Mouse (Mus musculus) embryonic facial prominence, embryonic 15.5 days (tissue): ENCODE data around the gene Cdh20. TPM values are rescaled to one million over a fixed set of nuclear protein-coding genes. Genes with fewer than 3 reads are reported as not detected.

Experiments
- ATAC-seq: fragments of 200-750 bp; cut with Nextera tagmentation; 2 replicates; pipeline ENCODE4 v1.8.0; 2017; ENCODE audit warnings: low read depth, moderate TSS enrichment; ENCODE audit not compliant: insufficient number of reproducible peaks, low FRiP score, low TSS enrichment
- H3K27ac ChIP-seq: fragments of 300-500 bp; sonication (generic); replicated peaks from 2 replicates; pipeline ENCODE4 v1.5.1; 2015; ENCODE audit warnings: mild to moderate bottlenecking, inconsistent platforms
- H3K27me3 ChIP-seq: fragments of 300-500 bp; sonication (generic); 2 replicates; pipeline ENCODE4 v1.6.1; 2015; ENCODE audit warnings: inconsistent platforms
- H3K36me3 ChIP-seq: fragments of 300-500 bp; sonication (generic); 2 replicates; pipeline ENCODE4 v1.6.1; 2015; ENCODE audit warnings: mild to moderate bottlenecking, inconsistent platforms
- H3K4me1 ChIP-seq: fragments of 300-500 bp; sonication (generic); 2 replicates; pipeline ENCODE4 v1.6.1; 2015; ENCODE audit warnings: inconsistent platforms
- H3K4me2 ChIP-seq: fragments of 300-500 bp; sonication (generic); replicated peaks from 2 replicates; pipeline ENCODE4 v1.6.1; 2015; ENCODE audit warnings: mild to moderate bottlenecking, inconsistent platforms
- H3K4me3 ChIP-seq: fragments of 300-500 bp; sonication (generic); replicated peaks from 2 replicates; pipeline ENCODE4 v1.5.1; 2015; ENCODE audit warnings: mild to moderate bottlenecking, inconsistent platforms
- H3K9ac ChIP-seq: fragments of 300-500 bp; sonication (generic); 2 replicates; pipeline ENCODE4 v1.6.1; 2015; ENCODE audit warnings: inconsistent platforms
- H3K9me3 ChIP-seq: fragments of 300-500 bp; sonication (generic); replicated peaks from 2 replicates; pipeline ENCODE4 v1.6.1; 2016; ENCODE audit warnings: inconsistent platforms
- WGBS: fragments of 180-500 bp; shearing (Covaris S2); methylation state at CpG from one replicate; pipeline ENCODE4 v1.1.7; 2015; 5-methylcytosine and 5-hydroxymethylcytosine counted together
- polyA plus RNA-seq: library from polyadenylated mRNA; unstranded; fragments of >200 nt; fragmentation: Nextera tagmentation; extraction: Ambion mirVana; gene quantifications from 2 replicates; pipeline ENCODE4 v1.2.1, GENCODE M21; 2015

Cdh20 gene
- polyA plus RNA-seq, 1 experiment from 2014 or later, result 0.29 TPM

GRCm38 (mm10) chr1:104804746-104805145 lies 36.4 kb downstream of the Cdh20 start:
- no peak overlapping the region for H3K4me2 ChIP-seq
- no peak for ATAC-seq
- H3K9ac ChIP-seq, result no peak overlapping the region
- no peak overlapping the region for H3K4me3 ChIP-seq
- H3K4me1 ChIP-seq, result no peaks in the 10 kb centered on the region
- no peaks in the 10 kb centered on the region for H3K9me3 ChIP-seq
- H3K36me3 ChIP-seq, result no peaks in the 10 kb centered on the region
- H3K27me3 ChIP-seq, result no peaks in the 10 kb centered on the region
- H3K27ac ChIP-seq, result no peak overlapping the region
- WGBS, result 86% methylated on average over 6 of the region's 6 CpGs

DNA sequence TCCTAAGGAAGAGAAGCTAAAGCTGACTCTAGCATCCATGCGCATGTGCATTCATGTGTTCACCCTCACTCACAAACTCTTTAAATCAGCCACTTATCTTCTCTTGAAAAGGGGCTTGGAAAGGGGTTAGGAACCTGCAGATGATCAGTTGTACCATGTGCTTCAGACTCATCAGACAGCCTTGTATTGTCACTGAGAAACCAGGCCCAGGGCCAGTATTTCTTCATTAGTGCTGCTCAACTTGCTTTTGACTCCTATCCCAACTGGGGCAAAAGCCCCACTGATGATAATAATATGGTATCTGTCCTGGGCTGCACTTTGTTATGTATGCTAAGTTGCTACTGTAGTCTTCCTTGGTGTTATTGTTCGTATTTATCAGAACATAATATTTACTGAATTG lies 38.9 kb downstream of the Cdh20 start:
- Histone ChIP-seq H3K27ac (no peak overlapping the region), H3K4me2 (no peak overlapping the region), H3K4me1 (no peaks in the 10 kb centered on the region), H3K4me3 (no peak overlapping the region), H3K27me3 (no peaks in the 10 kb centered on the region), H3K9ac (no peak overlapping the region), H3K9me3 (no peaks in the 10 kb centered on the region), H3K36me3 (no peaks in the 10 kb centered on the region)
- ATAC-seq, result no peak
- WGBS, result 88% methylated on average over 2 of the region's 2 CpGs

DNA sequence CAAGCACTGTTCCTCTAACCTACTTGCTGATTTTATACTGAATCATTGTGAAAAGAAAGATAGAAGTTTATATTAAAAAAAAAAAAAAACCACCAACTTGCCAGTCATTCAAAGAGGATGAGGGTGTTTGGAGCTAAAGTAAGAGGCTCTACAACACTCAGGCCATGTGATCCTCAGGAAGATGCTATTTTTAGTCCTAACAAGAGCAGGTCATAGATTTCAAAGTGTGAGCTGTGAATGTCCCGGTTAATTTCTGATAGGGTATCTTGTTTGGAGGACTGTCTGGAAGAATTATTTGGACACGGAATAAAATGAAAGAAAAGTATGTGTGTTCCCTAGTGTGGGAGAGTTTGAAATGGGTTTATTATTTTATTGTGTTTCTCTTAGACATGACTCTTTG lies 49.2 kb downstream of the Cdh20 start:
- no peak overlapping the region for H3K4me3 ChIP-seq
- H3K9ac ChIP-seq, result no peak overlapping the region
- no peaks in the 10 kb centered on the region for H3K4me1 ChIP-seq
- H3K9me3 ChIP-seq, result no peaks in the 10 kb centered on the region
- H3K27me3 ChIP-seq, result no peaks in the 10 kb centered on the region
- no peak overlapping the region for H3K27ac ChIP-seq
- no peak overlapping the region for H3K4me2 ChIP-seq
- ATAC-seq, result no peak
- H3K36me3 ChIP-seq, result no peaks in the 10 kb centered on the region
- WGBS, result 91% methylated on average over 2 of the region's 2 CpGs

GRCm38 (mm10) chr1:104828106-104828505 lies 59.8 kb downstream of the Cdh20 start:
- H3K27ac ChIP-seq, result no peak overlapping the region
- ATAC-seq, result no peak
- H3K4me1 ChIP-seq, result no peaks in the 10 kb centered on the region
- no peak overlapping the region for H3K9ac ChIP-seq
- 85% methylated on average over 2 of the region's 2 CpGs for WGBS
- H3K27me3 ChIP-seq, result no peaks in the 10 kb centered on the region
- no peaks in the 10 kb centered on the region for H3K9me3 ChIP-seq
- H3K4me3 ChIP-seq, result no peak overlapping the region
- H3K36me3 ChIP-seq, result no peaks in the 10 kb centered on the region
- H3K4me2 ChIP-seq, result no peak overlapping the region

DNA sequence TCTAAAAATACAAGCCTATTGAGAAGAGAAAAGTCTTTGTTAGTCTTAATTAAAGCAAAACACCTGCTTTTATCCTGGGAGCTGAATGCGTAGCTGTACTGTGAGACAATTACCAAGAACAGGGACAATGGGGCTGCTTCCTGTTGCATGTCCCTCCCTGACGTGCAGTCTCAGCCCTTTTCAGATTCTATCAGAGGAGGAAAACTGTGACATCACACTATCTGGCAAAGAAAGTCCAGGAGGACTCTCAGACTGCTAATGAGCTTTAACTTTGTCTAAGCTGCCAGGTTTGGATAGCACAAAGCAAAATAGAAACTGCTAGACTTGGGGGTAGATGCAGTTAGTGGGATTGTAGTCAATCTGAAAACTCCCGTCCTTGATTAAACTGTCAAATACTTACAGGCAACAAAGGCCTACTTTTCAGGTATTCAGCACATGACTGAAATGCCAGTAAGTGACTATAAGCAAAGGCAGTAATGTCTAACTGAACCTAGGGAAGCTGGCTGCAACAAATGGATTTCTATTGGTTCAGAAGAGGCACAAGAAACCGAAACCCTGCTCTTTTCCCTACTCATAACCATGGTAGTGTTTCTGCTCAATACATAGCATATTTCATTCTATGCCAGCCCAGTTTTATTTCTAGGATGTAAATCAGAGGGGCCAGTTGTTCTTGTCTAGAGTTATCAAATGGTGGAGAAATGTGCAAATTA lies 70.0 kb downstream of the Cdh20 start:
- H3K4me3 ChIP-seq, result no peak overlapping the region
- no peaks in the 10 kb centered on the region for H3K27me3 ChIP-seq
- WGBS, result 63% methylated on average over 4 of the region's 4 CpGs
- H3K9ac ChIP-seq, result no peak overlapping the region
- no peak overlapping the region for H3K27ac ChIP-seq
- no peaks in the 10 kb centered on the region for H3K36me3 ChIP-seq
- H3K4me1 ChIP-seq, result no peaks in the 10 kb centered on the region
- no peak for ATAC-seq
- no peaks in the 10 kb centered on the region for H3K9me3 ChIP-seq
- H3K4me2 ChIP-seq, result no peak overlapping the region

DNA sequence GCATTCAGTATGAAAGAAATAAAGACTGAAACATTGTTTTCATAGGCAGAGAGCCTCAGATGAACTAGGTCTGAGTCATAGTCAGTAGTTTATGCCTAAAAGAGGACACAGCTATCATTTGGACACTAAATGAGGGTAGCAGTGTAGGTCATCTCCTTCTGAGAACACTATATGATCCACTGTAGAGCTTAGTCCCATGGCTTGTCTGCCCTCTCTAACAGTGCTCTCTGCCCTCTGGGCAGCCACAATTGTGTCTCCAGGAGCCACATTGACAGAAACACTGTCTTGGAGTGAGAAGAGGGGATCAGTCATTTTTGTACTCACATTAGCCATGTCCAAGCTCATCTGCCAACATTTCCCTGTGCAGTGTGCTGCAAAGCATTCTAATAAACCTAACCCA lies 70.7 kb downstream of the Cdh20 start:
- H3K4me1 ChIP-seq, result no peaks in the 10 kb centered on the region
- ATAC-seq, result no peak
- H3K4me3 ChIP-seq, result no peak overlapping the region
- no peak overlapping the region for H3K9ac ChIP-seq
- H3K9me3 ChIP-seq, result no peaks in the 10 kb centered on the region
- no peaks in the 10 kb centered on the region for H3K36me3 ChIP-seq
- no peak overlapping the region for H3K27ac ChIP-seq
- no peak overlapping the region for H3K4me2 ChIP-seq
- H3K27me3 ChIP-seq, result no peaks in the 10 kb centered on the region

GRCm38 (mm10) chr1:104848256-104848919 lies 80.1 kb downstream of the Cdh20 start:
- 55% methylated on average over 2 of the region's 2 CpGs for WGBS
- no peak for ATAC-seq

GRCm38 (mm10) chr1:104848920-104849272 lies 80.6 kb downstream of the Cdh20 start:
- 61% methylated on average over 4 of the region's 4 CpGs for WGBS
- no peak for ATAC-seq

More at GRCm38 (mm10) chr1:104848256-104848919, 80.1 kb downstream of the Cdh20 start:
- no peak overlapping the region for H3K4me3 ChIP-seq
- no peaks in the 10 kb centered on the region for H3K27me3 ChIP-seq
- no peaks in the 10 kb centered on the region for H3K9me3 ChIP-seq
- H3K9ac ChIP-seq, result no peak overlapping the region
- H3K36me3 ChIP-seq, result no peaks in the 10 kb centered on the region
- no peaks in the 10 kb centered on the region for H3K4me1 ChIP-seq
- no peak overlapping the region for H3K27ac ChIP-seq
- no peak overlapping the region for H3K4me2 ChIP-seq

DNA sequence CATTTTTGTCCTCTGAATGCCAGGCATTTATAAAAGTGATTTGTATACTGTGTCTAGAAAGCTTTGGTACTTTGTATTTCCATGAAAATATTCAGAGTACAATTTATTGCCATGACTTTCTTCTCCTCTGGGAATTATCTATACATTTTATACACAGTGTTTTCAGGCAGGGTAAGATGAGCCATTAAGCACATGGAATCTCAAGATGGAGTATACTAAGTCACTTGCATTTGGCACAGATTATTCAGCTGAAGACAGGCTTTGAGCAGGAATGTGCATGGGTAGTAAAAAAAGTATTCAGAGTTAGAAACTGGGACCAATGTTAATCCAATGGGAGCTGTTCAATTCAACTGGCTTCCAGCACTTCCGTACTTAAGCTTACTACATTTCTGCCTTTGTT lies 109.1 kb downstream of the Cdh20 start:
- no peak for ATAC-seq

More at GRCm38 (mm10) chr1:104848920-104849272, 80.6 kb downstream of the Cdh20 start:
- H3K27ac ChIP-seq, result no peak overlapping the region
- H3K4me3 ChIP-seq, result no peak overlapping the region
- H3K36me3 ChIP-seq, result no peaks in the 10 kb centered on the region
- no peaks in the 10 kb centered on the region for H3K9me3 ChIP-seq
- H3K4me1 ChIP-seq, result no peaks in the 10 kb centered on the region
- H3K4me2 ChIP-seq, result no peak overlapping the region
- H3K27me3 ChIP-seq, result no peaks in the 10 kb centered on the region
- no peak overlapping the region for H3K9ac ChIP-seq

DNA sequence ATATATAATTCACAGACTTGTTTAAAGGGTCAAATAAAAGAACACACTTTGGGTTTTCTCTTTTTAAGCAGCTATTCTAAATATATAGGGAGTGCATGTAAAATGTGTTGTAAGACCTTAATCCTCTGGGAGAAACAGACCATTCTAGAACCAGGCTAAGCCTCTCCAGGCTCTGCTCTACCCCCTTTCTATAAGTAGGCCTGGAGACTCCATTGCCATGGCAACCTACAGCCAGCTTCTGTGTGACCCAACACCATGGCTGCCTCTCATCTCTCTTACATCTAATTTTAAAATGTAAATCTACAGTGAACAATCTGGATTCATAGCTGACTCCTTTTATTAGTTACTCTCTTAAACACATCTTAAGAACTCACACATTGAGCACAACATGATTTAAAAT lies 133.5 kb downstream of the Cdh20 start:
- Histone ChIP-seq H3K9ac (no peak overlapping the region), H3K27me3 (no peaks in the 10 kb centered on the region), H3K4me2 (no peak overlapping the region), H3K27ac (no peak overlapping the region), H3K9me3 (no peaks in the 10 kb centered on the region), H3K4me3 (no peak overlapping the region), H3K4me1 (no peaks in the 10 kb centered on the region), H3K36me3 (no peaks in the 10 kb centered on the region)
- no peak for ATAC-seq

More for the DNA sequence above, 109.1 kb downstream of the Cdh20 start:
- Histone ChIP-seq H3K27ac (no peak overlapping the region), H3K36me3 (no peaks in the 10 kb centered on the region), H3K9me3 (no peaks in the 10 kb centered on the region), H3K4me3 (no peak overlapping the region), H3K27me3 (no peaks in the 10 kb centered on the region), H3K9ac (no peak overlapping the region), H3K4me2 (no peak overlapping the region), H3K4me1 (no peaks in the 10 kb centered on the region)
- WGBS, result 53% methylated on average over 1 of the region's 1 CpGs

DNA sequence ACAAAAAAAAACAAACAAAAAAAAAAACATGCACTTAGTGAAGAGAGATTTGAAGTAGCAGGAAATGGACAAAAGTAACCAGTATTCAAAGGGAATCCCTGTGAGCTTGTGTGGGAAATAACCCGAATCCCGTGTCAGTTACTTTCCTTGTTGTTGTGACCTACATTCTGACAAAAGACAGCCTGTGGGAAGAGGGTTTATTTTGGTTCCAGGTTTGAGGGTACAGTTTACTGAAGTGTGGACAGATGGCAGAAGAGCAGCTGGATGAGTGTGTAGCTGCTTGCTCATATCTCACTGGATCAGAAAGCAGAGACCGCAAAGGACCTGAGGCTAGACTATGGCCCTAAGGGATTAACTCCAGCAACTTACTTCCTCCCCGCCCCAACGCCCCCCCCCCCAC lies 135.1 kb downstream of the Cdh20 start:
- Histone ChIP-seq H3K9me3 (no peaks in the 10 kb centered on the region), H3K27me3 (no peaks in the 10 kb centered on the region), H3K4me3 (no peak overlapping the region), H3K36me3 (no peaks in the 10 kb centered on the region), H3K9ac (no peak overlapping the region), H3K4me1 (no peaks in the 10 kb centered on the region), H3K27ac (no peak overlapping the region), H3K4me2 (no peak overlapping the region)
- WGBS, result 61% methylated on average over 4 of the region's 5 CpGs
- ATAC-seq, result no peak

GRCm38 (mm10) chr1:104912407-104912806 lies 144.1 kb downstream of the Cdh20 start:
- Histone ChIP-seq H3K27me3 (no peaks in the 10 kb centered on the region), H3K4me1 (no peaks in the 10 kb centered on the region), H3K36me3 (no peaks in the 10 kb centered on the region), H3K9me3 (no peaks in the 10 kb centered on the region), H3K4me2 (no peak overlapping the region), H3K4me3 (no peak overlapping the region), H3K27ac (no peak overlapping the region), H3K9ac (no peak overlapping the region)
- WGBS, result 58% methylated on average over 3 of the region's 3 CpGs
- ATAC-seq, result no peak
